Mouse (Mus musculus) kidney, postnatal 0 days (tissue): Measurements from ENCODE around the gene Esyt1. TPM values are rescaled to one million over a fixed set of nuclear protein-coding genes. Genes with fewer than 3 reads are reported as not detected.
A peak's percentile ranks its signal among the peaks of the same experiment; 100 is the strongest.

Experiments
- ATAC-seq: fragments of 200-750 bp; cut with Nextera tagmentation; replicated peaks from 2 replicates; pipeline ENCODE4 v1.8.0; 2017; ENCODE audit warnings: low read depth, moderate number of reproducible peaks, moderate TSS enrichment, moderate library complexity; ENCODE audit not compliant: low FRiP score
- DNase-seq: peaks from one replicate; pipeline ENCODE4 v3.0.0-alpha.2; 2016; ENCODE audit warnings: low spot score
- H3K27ac ChIP-seq: fragments of 300-500 bp; sonication (generic); 2 replicates; pipeline ENCODE4 v1.5.1; 2014; ENCODE audit warnings: mild to moderate bottlenecking
- H3K27me3 ChIP-seq: fragments of 300-500 bp; sonication (generic); 2 replicates; pipeline ENCODE4 v1.6.1; 2014; ENCODE audit warnings: low read length, mixed read lengths; ENCODE audit not compliant: insufficient read depth
- H3K36me3 ChIP-seq: fragments of 300-500 bp; sonication (generic); 2 replicates; pipeline ENCODE4 v1.6.1; 2014; ENCODE audit warnings: low read length, mixed read lengths; ENCODE audit not compliant: insufficient read depth
- H3K4me1 ChIP-seq: fragments of 300-500 bp; sonication (generic); replicated peaks from 2 replicates; pipeline ENCODE4 v1.6.1; 2014; ENCODE audit warnings: antibody characterized with exemption, low read length, mixed read lengths; ENCODE audit not compliant: insufficient read depth
- H3K4me2 ChIP-seq: fragments of 300-500 bp; sonication (generic); 2 replicates; pipeline ENCODE4 v1.6.1; 2014; ENCODE audit warnings: mild to moderate bottlenecking, low read length, moderate library complexity, mixed read lengths
- H3K4me3 ChIP-seq: fragments of 300-500 bp; sonication (generic); replicated peaks from 2 replicates; pipeline ENCODE4 v1.5.1; 2014; ENCODE audit warnings: low read depth, low read length
- H3K9ac ChIP-seq: fragments of 300-500 bp; sonication (generic); 2 replicates; pipeline ENCODE4 v1.6.1; 2014; ENCODE audit warnings: low read depth, low read length
- H3K9me3 ChIP-seq: fragments of 300-500 bp; sonication (generic); replicated peaks from 2 replicates; pipeline ENCODE4 v1.6.1; 2016; ENCODE audit warnings: low read length, inconsistent platforms, mixed read lengths
- CTCF ChIP-seq: IDR thresholded peaks from 2 replicates; pipeline ENCODE4 v1.5.1; 2016; ENCODE audit warnings: antibody characterized with exemption, low read depth, mild to moderate bottlenecking, moderate library complexity
- WGBS: fragments of 180-500 bp; shearing (Covaris S2); extraction: QIAGEN DNeasy Blood & Tissue Kit; methylation state at CpG from one replicate; pipeline ENCODE4 v1.1.7; 2014; 5-methylcytosine and 5-hydroxymethylcytosine counted together
- polyA plus RNA-seq: library from polyadenylated mRNA; unstranded; fragments of >200 nt; fragmentation: Nextera tagmentation; extraction: Ambion mirVana; gene quantifications from 2 replicates; pipeline ENCODE4 v1.2.1, GENCODE M21; 2015

Esyt1 gene
- polyA plus RNA-seq, 1 experiment from 2014 or later, result 15.9 TPM

GRCm38 (mm10) chr10:128504012-128504411 lies 21.7 kb downstream of the Esyt1 start:
- H3K4me1 ChIP-seq, result 0 out of 2 replicates have a peak, but pooled peaks cover 8% of the 10 kb centered on the region
- no peak for ATAC-seq
- no peak overlapping the region for H3K9ac ChIP-seq
- WGBS, result 66% methylated on average over 3 of the region's 3 CpGs
- DNase-seq, result no peak
- no peak overlapping the region; the same call in 1 of the 2 replicates for H3K27ac ChIP-seq
- no peak for TF ChIP-seq CTCF
- H3K9me3 ChIP-seq, result no peaks in the 10 kb centered on the region
- no peak overlapping the region for H3K4me2 ChIP-seq
- H3K36me3 ChIP-seq, result no peaks in the 10 kb centered on the region
- H3K27me3 ChIP-seq, result no peaks in the 10 kb centered on the region
- no peak overlapping the region for H3K4me3 ChIP-seq

DNA sequence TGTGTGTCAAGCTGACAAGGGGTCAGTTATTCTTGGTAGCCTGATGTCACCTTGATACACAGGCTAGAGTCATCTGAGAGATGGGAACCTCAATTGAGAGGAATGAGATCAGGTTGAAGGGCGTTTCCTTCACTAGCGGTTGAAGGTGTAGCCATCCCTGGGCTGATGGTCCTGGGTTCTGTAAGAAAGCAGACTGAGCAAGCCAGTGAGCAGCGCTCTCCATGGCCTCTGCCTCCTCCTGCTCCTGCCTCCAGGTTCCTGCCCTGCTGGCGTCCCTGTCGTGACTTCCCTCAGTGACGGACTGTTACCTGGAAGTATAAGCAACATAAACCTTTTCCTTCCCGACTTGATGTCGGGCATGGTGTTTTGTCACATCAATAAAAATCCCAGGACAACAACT lies 22.1 kb downstream of the Esyt1 start:
- H3K9me3 ChIP-seq, result no peaks in the 10 kb centered on the region
- no peak overlapping the region for H3K4me2 ChIP-seq
- no peak for TF ChIP-seq CTCF
- no peaks in the 10 kb centered on the region for H3K36me3 ChIP-seq
- WGBS, result 63% methylated on average over 8 of the region's 8 CpGs
- H3K27ac ChIP-seq, result no peak overlapping the region
- ATAC-seq (no peak), DNase-seq (no peak)
- no peak overlapping the region for H3K9ac ChIP-seq
- no peak overlapping the region for H3K4me3 ChIP-seq
- no peaks in the 10 kb centered on the region for H3K27me3 ChIP-seq
- H3K4me1 ChIP-seq, result 0 out of 2 replicates have a peak, but pooled peaks cover 8% of the 10 kb centered on the region

DNA sequence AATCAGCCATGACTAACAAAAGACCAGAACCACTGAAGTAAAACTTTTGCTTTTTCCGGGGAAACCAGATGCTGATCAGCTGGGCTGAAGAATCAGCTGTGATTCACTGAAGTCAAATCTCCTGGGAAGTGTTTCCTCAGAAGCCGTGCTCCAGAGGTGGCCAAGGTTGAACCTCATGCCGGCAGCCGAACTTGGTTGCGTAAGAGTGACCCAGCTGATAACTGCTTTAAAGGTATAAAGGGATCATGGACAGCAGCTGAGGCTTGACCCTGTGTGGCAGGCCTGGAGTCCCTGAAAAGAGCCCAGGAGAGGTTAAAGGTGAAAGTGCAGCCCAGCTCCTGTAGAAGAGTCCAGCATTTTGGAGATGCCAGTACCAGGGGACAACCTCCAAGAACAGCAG lies 23.3 kb downstream of the Esyt1 start:
- H3K27ac ChIP-seq, result no peak overlapping the region
- H3K4me3 ChIP-seq, result no peak overlapping the region
- DNase-seq, result no peak
- no peak overlapping the region for H3K4me2 ChIP-seq
- H3K9me3 ChIP-seq, result no peaks in the 10 kb centered on the region
- no peak for TF ChIP-seq CTCF
- H3K27me3 ChIP-seq, result no peaks in the 10 kb centered on the region
- H3K36me3 ChIP-seq, result no peaks in the 10 kb centered on the region
- no peak overlapping the region for H3K9ac ChIP-seq
- 62% methylated on average over 5 of the region's 5 CpGs for WGBS
- 0 out of 2 replicates have a peak, but pooled peaks cover 8% of the 10 kb centered on the region for H3K4me1 ChIP-seq
- ATAC-seq, result no peak

- Histone ChIP-seq H3K4me1 (peaks cover 12% of the 10 kb centered on the region; the same call in 1 of the 2 replicates), H3K27ac (peak overlapping the region; percentile 89)
- peak; percentile 30; the same call in 1 of the 2 replicates for ATAC-seq
Measured at GRCm38 (mm10) chr10:128499116-128499671, 26.5 kb downstream of the Esyt1 start.

DNA sequence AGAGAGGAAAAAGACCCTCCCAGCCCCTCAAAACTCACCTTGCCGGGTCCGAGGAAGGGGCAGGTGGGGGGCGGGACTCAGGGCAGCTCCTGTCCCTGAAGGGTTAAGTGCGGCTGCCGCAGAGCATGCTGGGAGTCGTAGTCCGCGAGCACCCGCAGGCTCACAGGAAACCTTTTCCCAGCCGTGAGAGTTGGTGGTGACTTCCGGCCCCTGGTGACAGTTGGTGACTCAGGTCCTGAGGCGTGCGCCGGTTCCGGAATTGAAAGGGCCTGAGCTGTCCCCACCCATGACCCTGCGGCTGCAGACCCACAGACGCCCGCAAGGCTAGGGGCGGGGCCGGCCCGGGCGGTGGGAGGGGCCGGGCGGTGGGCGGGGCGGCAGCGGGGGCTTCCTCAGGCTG lies 27.1 kb downstream of the Esyt1 start, which contains the start of gene Myl6b:
Gene Myl6b, minus strand, starts transcription at position 96 of the 400 bp plus-strand sequence.
- H3K4me1 ChIP-seq, result peaks cover 12% of the 10 kb centered on the region; the same call in 1 of the 2 replicates
- under 1% methylated on average over 27 of the region's 27 CpGs for WGBS
- ATAC-seq, result peak; percentile 89
- no peak for TF ChIP-seq CTCF
- peak within 1 kb of the TSS; percentile 74 for H3K4me2 ChIP-seq
- H3K9me3 ChIP-seq, result no peaks in the 10 kb centered on the region
- H3K4me3 ChIP-seq, result peak within 1 kb of the TSS; percentile 49
- H3K27me3 ChIP-seq, result no peaks in the 10 kb centered on the region
- DNase-seq, result peak; percentile 98
- H3K36me3 ChIP-seq, result no peaks in the 10 kb centered on the region
- peak within 1 kb of the TSS; percentile 89 for H3K27ac ChIP-seq
- H3K9ac ChIP-seq, result peak within 1 kb of the TSS; percentile 60

More at GRCm38 (mm10) chr10:128499116-128499671, 26.5 kb downstream of the Esyt1 start:
- TF ChIP-seq CTCF, result no peak
- Histone ChIP-seq H3K4me2 (peak overlapping the region; percentile 74), H3K36me3 (no peaks in the 10 kb centered on the region), H3K9me3 (no peaks in the 10 kb centered on the region), H3K27me3 (no peaks in the 10 kb centered on the region), H3K9ac (peak overlapping the region; percentile 60), H3K4me3 (peak overlapping the region; percentile 49)
- peak; percentile 73 for DNase-seq
- under 1% methylated on average over 21 of the region's 21 CpGs for WGBS

DNA sequence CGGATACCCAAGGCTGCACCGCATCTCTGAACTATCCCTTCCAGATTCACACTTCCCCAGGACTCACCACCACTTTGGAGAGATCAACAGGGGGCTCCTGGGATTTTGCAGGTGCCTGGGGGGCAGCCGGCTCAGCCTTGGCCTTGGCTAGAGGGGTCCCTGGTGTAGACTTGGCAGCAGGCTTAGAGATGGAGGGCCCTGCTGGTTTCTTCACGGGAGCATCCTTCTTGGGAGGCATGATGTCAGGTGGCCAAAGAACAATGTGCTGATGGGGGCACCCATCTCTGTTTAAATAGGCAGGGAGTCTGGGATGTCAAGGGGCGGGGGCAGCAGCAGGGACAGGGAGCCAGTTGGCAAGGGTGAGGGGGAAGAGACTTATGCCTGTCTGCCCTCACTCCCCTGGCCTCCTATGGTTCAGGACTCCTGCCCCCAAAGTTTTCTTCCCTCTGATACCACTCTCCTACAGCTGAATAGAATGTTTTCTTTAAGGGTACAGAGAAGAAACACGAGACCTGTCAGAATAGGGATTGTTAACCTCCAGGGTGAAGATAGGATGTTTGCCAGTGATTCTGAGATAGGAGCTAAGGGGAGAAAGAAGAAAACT lies 28.4 kb downstream of the Esyt1 start:
- no peak overlapping the region for H3K27ac ChIP-seq
- no peaks in the 10 kb centered on the region for H3K36me3 ChIP-seq
- no peak for DNase-seq
- no peak overlapping the region for H3K9ac ChIP-seq
- no peaks in the 10 kb centered on the region for H3K9me3 ChIP-seq
- no peak overlapping the region for H3K4me3 ChIP-seq
- peaks cover 14% of the 10 kb centered on the region; the same call in 1 of the 2 replicates for H3K4me1 ChIP-seq
- H3K27me3 ChIP-seq, result no peaks in the 10 kb centered on the region
- no peak for TF ChIP-seq CTCF
- no peak for ATAC-seq
- no peak overlapping the region for H3K4me2 ChIP-seq
- 40% methylated on average over 6 of the region's 6 CpGs for WGBS
